Mouse (Mus musculus) embryonic fibroblast, embryonic 13.5 days (primary cell): ENCODE results near the gene Jhy. TPM values are rescaled to one million over a fixed set of nuclear protein-coding genes. Genes with fewer than 3 reads are reported as not detected.
A peak's percentile ranks its signal among the peaks of the same experiment; 100 is the strongest.

Source experiments
- H3K27ac ChIP-seq: 2 replicates; pipeline ENCODE4 v1.5.1; 2012; ENCODE audit warnings: low read length, control low read depth, inconsistent platforms; ENCODE audit not compliant: insufficient read depth
- H3K4me1 ChIP-seq: 2 replicates; pipeline ENCODE4 v1.6.1; 2011; ENCODE audit warnings: low read length; ENCODE audit not compliant: control insufficient read depth, insufficient read depth
- H3K4me3 ChIP-seq: 2 replicates; pipeline ENCODE4 v1.5.1; 2011; ENCODE audit warnings: mild to moderate bottlenecking, control low read depth, low read length; ENCODE audit not compliant: insufficient read depth
- CTCF ChIP-seq: IDR thresholded peaks from 2 replicates; pipeline ENCODE4 v1.5.1; 2011; ENCODE audit warnings: mild to moderate bottlenecking, control low read depth, low read length, moderate library complexity, borderline replicate concordance; ENCODE audit not compliant: insufficient read depth
- POLR2A ChIP-seq: IDR thresholded peaks from 2 replicates; pipeline ENCODE4 v1.6.1; 2011; ENCODE audit warnings: low read depth, mild to moderate bottlenecking, control low read depth, low read length, moderate library complexity
- polyA plus RNA-seq: library from polyadenylated mRNA; stranded (reverse); fragments of >200 nt; gene quantifications from 2 replicates; pipeline ENCODE4 v1.2.4, GENCODE M21; 2011; ENCODE audit warnings: low read depth; ENCODE audit not compliant: missing spikeins, insufficient read length

Jhy gene
- polyA plus RNA-seq, 1 experiment, result not detected

GRCm38 (mm10) chr9:40871369-40872155 is 92.4 kb downstream of the Jhy start:
- no peaks in the 10 kb centered on the region for H3K4me1 ChIP-seq
- H3K27ac ChIP-seq, result no peak overlapping the region
- peak overlapping the region; percentile 29 for H3K4me3 ChIP-seq
- TF ChIP-seq POLR2A (no peak), CTCF (no peak)

- no peak for TF ChIP-seq CTCF
- no peak for TF ChIP-seq POLR2A
- no peaks in the 10 kb centered on the region for H3K4me1 ChIP-seq
These were observed 93.6 kb downstream of the Jhy start for GRCm38 (mm10) chr9:40870331-40870730.

GRCm38 (mm10) chr9:40859196-40859595 is 104.7 kb downstream of the Jhy start:
- H3K4me3 ChIP-seq, result no peak overlapping the region
- no peak overlapping the region for H3K27ac ChIP-seq
- TF ChIP-seq POLR2A (no peak), CTCF (no peak)
- H3K4me1 ChIP-seq, result no peaks in the 10 kb centered on the region

More at GRCm38 (mm10) chr9:40870331-40870730, 93.6 kb downstream of the Jhy start:
- Histone ChIP-seq H3K4me3 (no peak overlapping the region), H3K27ac (no peak overlapping the region)

- Histone ChIP-seq H3K4me3 (peak overlapping the region; percentile 27), H3K4me1 (no peaks in the 10 kb centered on the region), H3K27ac (no peak overlapping the region)
- TF ChIP-seq POLR2A, result no peak
These were observed 105.3 kb downstream of the Jhy start for GRCm38 (mm10) chr9:40858461-40859160.

- Histone ChIP-seq H3K4me1 (no peaks in the 10 kb centered on the region), H3K4me3 (no peak overlapping the region), H3K27ac (no peak overlapping the region)
- TF ChIP-seq CTCF (no peak), POLR2A (no peak)
These were observed 112.4 kb downstream of the Jhy start for GRCm38 (mm10) chr9:40851515-40851914.

Other genes with a start within 250 kb of the Jhy start
- gene Hspa8, start 163.1 kb downstream of the Jhy start, polyA plus RNA-seq, result 2,507 and 2,625 TPM in 2 replicates
- not detected in 2 replicates for gene Bsx, start 90.0 kb downstream of the Jhy start, polyA plus RNA-seq
- gene Crtam, start 40.5 kb upstream of the Jhy start, polyA plus RNA-seq, result not detected in 2 replicates
- 4.2 and 5.1 TPM in 2 replicates for gene Ubash3b, start 197.6 kb upstream of the Jhy start, polyA plus RNA-seq